Mouse (Mus musculus) heart, postnatal 10 days (tissue): ENCODE measurements around the gene Chuk. TPM values are rescaled to one million over a fixed set of nuclear protein-coding genes. Genes with fewer than 3 reads are reported as not detected.
"Not testable (repeated sequence)": the region's sequence is repeated elsewhere in the genome, so short reads cannot be mapped to it uniquely, and the experiment has no call there.

Experiments used
- DNase-seq, 2 experiments: peaks; one replicate each; pipeline ENCODE4 v3.0.0; 2021
- intact Hi-C: fragments of 180-260 bp; cut with DNase I; formaldehyde crosslinking; loops from one replicate; pipeline ENCODE4 v1.15.1; 2025
- total RNA-seq, 2 experiments: library from RNA; stranded (reverse); gene quantifications; 2 replicates each; pipeline ENCODE4 v1.2.3; 2021

Gene Chuk
- 10 to 100 TPM; 29.8 to 30.5 TPM for total RNA-seq

- intact Hi-C loops, result loop anchor here (2.0 kb wide), 1 partner anchor 28 kb away; the partner anchor contains the start of gene Cwf19l1
- DNase-seq, result peak; percentile 98 to 99
Observed at GRCm38 (mm10) chr19:44106831-44107660, at the start of gene Chuk. Chuk (minus strand) TSS chr19:44107480.

- intact Hi-C loops, result no loop called here
- no peak for DNase-seq
Observed at GRCm38 (mm10) chr19:44157005-44157404, 49.7 kb upstream of the Chuk start.

GRCm38 (mm10) chr19:44153781-44154180, 46.5 kb upstream of the Chuk start:
- DNase-seq, result no peak
- intact Hi-C loops, result no loop called here

- intact Hi-C loops, result no loop called here
- DNase-seq, result no peak
Observed at GRCm38 (mm10) chr19:44148991-44149390, 41.7 kb upstream of the Chuk start.

DNA sequence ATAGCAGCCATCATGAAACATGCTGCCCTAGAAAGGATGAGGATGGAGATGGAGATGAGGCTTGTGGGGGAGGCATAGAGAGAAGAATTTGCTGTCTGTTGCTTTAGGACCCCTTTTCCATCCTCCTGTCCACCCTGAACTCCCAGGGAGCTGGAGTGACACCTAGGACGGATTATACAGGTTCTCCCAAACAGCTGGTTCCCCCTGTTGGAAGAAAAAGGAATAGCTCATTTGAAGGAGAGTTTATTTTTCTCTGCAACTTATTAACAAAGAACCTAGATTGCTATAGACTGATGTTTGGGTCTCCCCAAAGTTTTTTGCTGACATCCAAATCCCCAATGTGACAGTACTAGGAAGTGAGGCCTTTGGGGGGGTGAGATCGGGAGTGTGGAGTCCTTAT, 41.1 kb upstream of the Chuk start:
- intact Hi-C loops, result no loop called here

DNA sequence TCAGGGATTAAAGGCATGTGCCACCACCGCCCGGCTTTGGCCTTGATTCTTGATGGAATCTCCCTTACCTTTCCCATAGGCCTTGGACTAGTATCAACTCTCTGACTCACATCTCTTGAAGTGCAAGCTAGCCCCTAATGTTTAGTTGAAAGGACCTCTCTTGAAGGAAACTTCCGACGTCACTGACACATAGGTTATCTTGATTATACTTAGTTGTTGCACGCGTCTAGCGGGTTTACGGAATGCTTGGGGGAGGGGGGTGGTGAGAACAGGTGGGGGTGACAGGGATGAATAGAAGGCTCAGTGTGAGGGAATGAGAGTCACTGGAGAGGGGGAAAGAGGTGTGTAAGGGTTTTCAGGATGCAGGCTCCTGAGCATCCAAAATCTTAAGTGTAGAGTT, 39.7 kb upstream of the Chuk start:
- no peak for DNase-seq
- intact Hi-C loops, result no loop called here

More for the DNA sequence above, 41.1 kb upstream of the Chuk start:
- no peak for DNase-seq

DNA sequence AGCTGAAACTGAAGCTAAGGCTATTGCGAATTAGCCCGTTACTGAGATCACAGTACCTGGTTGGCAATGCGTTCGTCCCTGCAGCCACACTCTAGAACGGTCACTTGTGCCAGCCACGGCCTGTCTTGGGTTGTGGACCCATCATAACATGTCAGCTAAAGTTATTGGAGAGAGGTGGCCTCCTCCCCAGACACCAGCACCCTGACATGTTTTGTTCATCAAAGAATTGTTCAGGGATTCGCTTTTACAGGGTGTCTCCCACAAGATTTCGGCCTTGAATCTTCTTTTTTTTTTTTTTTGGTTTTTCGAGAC, 39.2 kb upstream of the Chuk start:
- intact Hi-C loops, result no loop called here
- DNase-seq, result no peak

DNA sequence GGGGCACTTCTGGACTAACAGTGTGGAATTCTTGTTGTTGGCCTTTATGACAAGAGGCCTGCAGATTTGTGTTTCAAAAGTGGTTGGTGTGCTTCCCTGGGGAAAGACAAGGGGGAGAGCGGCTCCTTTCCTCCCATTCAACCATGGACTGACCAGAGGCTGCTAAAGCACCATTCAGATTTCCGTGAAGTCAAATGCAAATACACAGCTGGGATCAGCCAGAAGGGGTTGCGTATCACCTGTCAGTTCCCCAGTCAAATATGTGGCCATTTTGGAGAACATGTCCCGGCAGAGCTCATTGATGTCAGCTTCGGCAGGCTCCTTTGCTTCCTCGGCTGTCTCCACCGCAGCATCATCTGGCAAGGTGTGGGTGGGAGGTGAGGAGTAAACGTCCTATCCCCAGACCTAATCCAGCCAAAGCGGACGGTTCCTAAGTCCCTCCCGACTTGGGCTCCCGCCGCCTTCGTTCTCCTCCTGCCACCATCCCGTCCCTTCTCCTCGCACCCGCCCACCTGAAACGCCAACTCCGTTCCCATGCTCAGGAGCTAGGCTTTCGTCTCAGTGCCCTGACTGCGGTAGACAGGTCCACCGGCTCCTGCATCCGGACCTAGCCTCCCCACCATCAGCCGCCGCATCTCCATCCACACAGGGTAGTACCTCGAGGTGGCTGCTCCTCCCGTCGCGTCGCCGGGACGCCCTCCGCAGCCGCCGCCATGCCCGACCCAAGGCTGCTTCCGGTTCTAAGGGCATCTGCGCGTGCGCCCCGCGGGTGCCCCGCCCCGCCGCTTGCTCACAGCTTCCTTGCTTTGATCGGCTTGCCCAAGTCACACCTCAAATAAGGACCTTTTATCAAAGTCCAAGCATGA, 38.7 kb upstream of the Chuk start, which contains the start of gene Bloc1s2:
Gene Bloc1s2 (minus strand): TSS at position 745 of the 866 bp plus-strand sequence.
- peak; percentile 88 to 91 for DNase-seq
- intact Hi-C loops, result no loop called here

- intact Hi-C loops, result no loop called here
- DNase-seq, result no peak
Observed at GRCm38 (mm10) chr19:44144366-44144765, 37.1 kb upstream of the Chuk start.

DNA sequence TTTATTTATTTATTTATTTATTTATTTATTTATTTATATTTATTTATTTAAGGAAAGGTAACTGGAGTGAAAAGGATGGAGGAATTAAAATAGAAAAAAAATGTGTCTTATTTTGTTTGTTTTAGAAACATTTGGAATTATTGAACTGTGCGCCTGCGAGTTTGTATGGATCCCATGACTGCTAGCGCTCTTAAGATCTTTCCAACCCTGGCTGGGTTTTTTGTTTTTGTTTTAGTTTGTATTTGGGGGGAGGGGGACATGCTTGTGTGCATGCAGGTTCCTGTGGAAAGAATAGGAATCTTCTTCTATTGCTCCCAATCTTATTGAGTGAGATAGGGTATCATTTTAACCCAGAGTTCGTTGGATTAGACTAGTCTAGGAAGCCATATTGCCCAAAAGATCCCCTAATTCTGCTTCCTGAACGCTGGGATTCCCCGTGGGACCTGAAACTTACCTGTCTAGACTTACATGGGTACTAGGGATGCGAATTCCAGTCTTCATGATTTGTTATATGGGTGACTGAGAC, 28.7 kb upstream of the Chuk start:
- intact Hi-C loops, result loop anchor here (2.0 kb wide), 1 partner anchor 29 kb away; the partner anchor contains the start of gene Chuk
- DNase-seq, result peak in 1 of 2 experiments; percentile 12

- DNase-seq, result peak; percentile 90 to 93
- intact Hi-C loops, result loop anchor here (2.0 kb wide), 1 partner anchor 29 kb away; the partner anchor contains the start of gene Chuk
Observed at GRCm38 (mm10) chr19:44135072-44135959, 28.0 kb upstream of the Chuk start, which contains the start of gene Cwf19l1. Cwf19l1 (minus strand) TSS chr19:44135876.

DNA sequence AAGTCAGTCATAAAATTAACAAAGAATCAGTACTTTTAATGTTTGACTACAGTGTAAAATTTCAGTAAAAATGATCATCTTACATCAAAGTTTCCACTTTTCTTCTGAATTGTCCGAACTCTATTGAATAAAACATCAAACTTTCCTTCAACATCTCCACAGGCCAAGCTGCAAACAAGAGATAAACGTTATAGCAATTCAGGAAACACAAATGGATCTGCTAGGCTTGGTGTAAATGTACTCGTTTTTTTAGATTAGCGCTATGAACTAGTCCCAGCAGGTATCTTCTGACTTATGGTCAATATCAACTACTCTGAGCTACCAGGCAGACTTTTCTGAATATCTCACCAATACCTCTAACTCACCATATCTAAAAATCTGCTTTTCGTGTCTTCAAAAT, 25.6 kb upstream of the Chuk start:
- intact Hi-C loops, result no loop called here

DNA sequence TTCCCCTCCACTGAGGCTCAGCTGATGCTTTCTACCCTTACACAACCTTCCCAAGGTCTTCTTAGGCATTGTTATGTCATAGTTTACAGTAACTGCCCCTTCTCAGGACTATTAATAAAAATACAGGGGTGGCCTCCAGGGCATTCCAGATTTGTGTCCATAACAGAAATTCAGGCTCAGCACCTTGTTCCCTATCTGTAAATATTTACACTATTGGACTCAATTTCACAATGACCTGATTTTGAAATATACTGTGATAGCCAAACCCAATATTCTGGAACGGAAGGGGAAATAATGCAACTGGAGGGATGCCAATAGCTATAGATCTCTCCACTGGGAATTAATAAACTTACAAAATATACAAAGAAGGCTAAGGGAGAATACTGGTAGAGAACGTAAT, 21.3 kb upstream of the Chuk start:
- DNase-seq, result no peak
- intact Hi-C loops, result no loop called here

More for the DNA sequence above, 25.6 kb upstream of the Chuk start:
- DNase-seq, result no peak

DNA sequence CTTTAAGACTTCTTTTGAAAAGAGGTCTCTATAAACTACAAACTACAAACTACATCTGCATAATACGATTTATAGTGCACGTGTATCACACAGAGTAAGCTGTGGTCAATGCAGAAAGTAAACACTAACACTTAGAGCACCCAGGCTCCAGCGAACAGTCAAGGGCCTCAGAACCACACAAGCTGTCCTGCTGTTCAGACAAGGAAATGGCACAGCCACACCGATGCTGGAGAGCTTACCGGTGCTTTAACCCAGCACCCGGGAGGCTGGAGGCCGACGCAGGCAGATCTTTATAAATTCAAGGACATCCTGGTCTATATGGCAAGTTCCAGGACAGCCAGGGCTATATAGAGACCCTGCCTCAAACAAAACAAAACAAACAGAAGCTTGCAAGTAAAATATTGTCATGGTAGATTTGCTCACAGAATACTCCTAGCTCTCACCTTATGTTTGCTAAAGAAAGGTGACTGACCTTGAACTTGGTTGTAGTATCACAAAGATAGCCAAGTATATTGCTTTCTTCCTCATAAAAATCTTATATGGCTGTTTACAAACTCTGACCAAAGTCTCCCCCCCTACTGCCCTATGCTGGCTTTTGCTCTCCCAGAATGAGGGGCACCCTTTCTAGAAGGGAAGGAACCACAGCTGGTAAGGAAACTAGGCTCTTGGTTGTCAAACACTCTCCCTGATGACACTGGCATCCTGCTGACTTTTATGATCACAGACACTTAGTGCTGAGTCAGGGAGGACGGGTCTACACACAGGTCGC, 20.6 kb upstream of the Chuk start:
- DNase-seq, result no peak
- intact Hi-C loops, result no loop called here

- intact Hi-C loops, result no loop called here
- no peak for DNase-seq
Observed at GRCm38 (mm10) chr19:44121137-44121536, 13.9 kb upstream of the Chuk start.

DNA sequence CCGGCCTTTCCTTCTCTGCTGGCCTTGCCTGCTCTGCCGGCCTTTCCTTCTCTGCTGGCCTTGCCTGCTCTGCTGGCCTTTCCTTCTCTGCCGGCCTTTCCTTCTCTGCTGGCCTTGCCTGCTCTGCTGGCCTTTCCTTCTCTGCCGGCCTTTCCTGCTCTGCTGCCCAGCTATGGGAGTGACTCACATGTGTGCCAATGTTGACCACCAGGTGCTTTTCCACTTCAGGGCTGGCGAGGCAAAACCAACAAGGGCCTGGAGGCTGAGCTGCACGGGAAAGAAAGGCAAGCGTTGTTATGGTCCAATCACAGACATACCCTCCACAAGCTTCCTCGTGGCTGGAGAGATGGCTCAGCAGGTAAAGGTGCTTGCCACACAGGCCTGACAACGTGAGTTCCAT, 13.4 kb upstream of the Chuk start:
- intact Hi-C loops, DNase-seq: not testable (repeated sequence)

- no peak for DNase-seq
- intact Hi-C loops, result no loop called here
Observed at GRCm38 (mm10) chr19:44117793-44118192, 10.5 kb upstream of the Chuk start.

GRCm38 (mm10) chr19:44111706-44112105, 4.4 kb upstream of the Chuk start:
- intact Hi-C loops, result no loop called here
- DNase-seq, result peak in 1 of 2 experiments; percentile 2

DNA sequence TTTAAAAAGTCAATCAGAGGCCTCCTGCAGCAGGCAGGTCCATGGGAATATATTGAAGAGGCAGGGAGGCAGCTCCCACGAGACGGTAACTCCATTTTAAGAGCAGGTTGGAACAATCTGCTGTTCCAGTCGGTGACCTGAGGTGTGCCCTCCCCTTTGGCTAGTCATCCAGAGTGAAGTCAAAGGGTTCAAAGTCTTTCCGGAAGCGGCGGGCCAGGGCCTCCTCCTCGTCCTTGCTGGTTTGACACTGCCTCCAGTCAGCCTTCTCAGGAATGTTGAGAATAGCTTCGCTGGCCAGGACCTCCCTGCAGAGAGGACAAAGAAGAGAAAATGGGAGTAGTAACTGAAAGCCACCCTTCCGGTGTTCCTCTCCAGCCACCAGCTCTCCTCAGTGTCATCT, 3.1 kb upstream of the Chuk start:
- DNase-seq, result no peak
- intact Hi-C loops, result no loop called here
